Mouse (Mus musculus) urinary bladder, adult 18-20 months (tissue): ENCODE measurements around the gene Sfr1.

Source experiments
- DNase-seq, 2 experiments: peaks; one replicate each; pipeline ENCODE4 v3.0.0; 2022; ENCODE audit warnings: low spot score in 2 of 2, mixed read lengths in 2 of 2

Sfr1 gene

DNA sequence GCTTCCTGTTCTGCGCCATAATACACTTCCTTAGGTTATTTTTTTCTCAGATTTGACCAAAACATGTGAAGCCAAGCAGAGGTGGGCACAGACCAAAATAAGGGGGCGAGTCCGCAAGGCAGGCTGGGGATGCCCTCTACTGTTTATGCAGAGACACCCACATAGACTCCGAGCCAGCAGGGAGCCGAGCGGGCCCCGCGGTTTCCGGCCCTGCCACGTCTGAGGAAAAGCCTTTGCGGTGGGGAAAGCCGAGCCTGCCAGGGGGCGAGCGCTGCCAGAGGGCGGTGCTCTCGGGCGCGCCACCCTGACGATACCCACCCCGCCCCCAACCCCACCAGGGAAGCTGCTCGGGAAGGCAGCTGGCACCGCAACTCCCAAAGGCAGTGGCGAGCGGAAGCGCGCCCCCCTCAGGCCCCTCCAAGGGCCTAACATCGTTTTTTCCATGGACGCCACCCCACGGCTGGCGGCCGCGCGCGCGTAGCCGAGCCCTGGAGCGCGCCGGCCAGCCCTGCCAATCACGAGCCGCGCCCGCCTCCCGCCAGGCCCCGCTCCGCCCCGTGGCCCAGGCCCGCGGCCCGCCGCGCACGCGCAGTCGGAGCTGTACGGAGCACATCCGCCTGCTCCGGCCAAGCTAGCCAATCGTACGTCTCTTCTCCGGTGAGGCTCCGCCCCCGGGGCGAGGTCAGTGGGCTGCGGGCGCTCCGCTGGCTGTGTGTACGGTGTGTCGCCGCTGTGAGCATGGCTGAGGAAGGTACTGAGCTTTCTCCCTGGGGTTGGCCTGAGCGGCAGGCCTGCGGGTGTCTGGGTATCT, at the start of gene Sfr1:
Gene Sfr1 (plus strand): TSS at position 612 of the 811 bp plus-strand sequence.
- peak; percentile 95 to 98 for DNase-seq

GRCm38 (mm10) chr19:47689592-47689991, 41.9 kb upstream of the Sfr1 start:
- DNase-seq = no peak

- DNase-seq = no peak
Measured at GRCm38 (mm10) chr19:47691994-47692393, 39.5 kb upstream of the Sfr1 start, which contains the start of gene Col17a1. Col17a1 (minus strand) TSS chr19:47692094.

DNA sequence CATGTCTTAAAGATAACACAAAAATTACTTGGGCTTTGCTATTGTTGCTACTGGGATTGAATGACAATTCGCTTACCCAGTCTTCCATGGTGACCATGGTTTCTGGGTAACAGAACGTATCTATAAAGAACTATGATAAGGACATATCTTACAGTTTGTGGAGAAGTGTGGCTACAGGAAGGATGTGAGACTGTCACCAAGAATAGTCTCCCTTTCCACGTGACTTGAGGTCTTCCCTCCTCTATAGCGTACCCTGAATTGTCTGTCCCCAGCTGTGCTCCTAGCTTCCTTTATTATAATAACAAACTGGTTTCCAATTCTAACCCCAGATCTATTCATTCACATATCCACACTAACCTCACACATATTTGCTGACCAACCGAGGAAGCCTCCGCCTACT, 35.8 kb upstream of the Sfr1 start:
- DNase-seq = no peak

GRCm38 (mm10) chr19:47696411-47696810, 35.1 kb upstream of the Sfr1 start:
- no peak for DNase-seq

DNA sequence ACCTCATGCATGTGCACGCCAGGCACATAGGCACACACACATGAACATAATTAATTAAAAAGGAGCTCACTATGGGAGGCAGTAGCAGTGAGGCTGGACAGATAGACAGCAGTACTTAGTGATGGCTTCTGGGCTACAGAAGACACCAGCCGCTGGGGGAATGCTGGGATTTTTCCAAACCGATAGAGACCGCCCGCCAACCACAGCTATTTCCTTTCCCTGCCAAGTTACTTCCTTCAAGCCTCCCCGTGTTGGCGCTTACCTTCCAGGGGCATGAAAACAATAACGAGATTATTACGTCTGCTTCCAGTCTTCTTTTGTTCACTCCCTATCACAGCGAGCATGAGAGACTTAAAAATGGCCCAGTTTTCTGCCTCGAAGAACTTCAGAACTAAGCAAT, 34.4 kb upstream of the Sfr1 start:
- no peak for DNase-seq

GRCm38 (mm10) chr19:47698266-47698665, 33.2 kb upstream of the Sfr1 start:
- DNase-seq = no peak

DNA sequence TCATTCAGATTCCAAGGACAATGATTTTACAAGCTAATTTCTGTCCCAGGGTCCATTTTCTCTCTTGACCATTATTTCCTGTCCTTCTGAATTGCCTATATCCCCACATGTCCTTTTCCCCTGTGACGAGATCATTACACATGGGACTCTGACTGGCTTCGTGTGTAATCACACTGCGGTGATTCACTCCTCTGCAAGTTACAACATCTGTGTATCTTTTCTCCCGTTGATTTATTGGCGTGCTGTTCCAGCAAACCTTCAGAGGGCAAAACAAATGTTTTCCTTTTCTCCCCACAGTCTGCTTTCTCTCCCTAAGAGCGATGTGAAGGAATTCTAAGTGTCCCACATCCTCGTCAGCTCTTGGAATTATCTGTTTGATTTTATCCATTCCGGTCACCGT, 31.7 kb upstream of the Sfr1 start:
- peak in 1 of 2 experiments; percentile 48 for DNase-seq

DNA sequence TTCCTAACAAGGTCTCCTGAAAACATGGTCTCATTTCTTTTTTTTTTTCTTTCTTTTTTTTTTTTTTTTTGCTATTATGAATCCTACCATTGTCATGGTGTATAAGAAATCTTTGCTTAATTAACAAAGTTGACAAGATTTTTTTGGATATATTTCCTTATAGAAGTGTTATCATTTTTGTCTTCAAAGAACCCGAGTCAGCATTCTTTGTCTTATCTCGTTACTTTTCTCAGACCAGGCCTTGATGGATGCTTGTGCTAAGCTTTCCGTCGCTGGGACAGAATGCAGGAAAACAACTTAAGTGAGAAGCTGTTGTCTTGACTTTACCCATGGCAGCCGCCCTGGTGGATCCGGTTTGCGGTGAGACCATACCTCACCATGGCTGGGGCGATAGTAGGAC, 31.0 kb upstream of the Sfr1 start:
- DNase-seq = no peak

DNA sequence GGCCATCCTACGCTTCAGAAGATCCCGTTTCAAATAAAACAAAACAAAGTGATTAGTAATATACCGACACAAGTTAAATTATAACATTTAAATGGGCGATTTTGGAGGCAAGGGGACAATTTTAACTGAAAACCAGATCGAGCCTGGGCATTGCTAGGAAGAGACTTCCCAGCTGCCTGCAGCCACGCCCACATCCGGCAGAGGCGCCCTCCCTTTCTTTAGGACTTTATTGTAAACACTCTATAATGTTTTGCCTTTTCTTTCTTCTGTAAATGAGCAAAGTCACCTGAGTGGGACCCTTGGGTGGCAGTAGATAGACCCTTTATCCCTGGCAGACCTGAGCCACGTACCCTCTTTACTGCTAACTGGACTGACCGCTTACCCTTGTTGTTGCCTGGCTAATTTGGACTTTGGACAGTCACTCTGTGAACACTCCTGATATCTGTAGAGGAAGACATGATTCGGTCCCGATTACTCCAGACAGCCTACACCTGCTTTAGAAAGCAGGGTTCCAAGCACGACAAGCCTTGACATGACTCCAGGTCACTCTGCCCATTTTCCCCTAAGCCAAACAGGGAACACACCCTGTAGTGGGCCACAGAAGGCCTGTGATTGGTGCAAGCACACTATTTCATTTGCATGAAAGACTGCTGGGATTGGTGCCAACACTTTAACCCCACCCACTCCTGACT, 26.3 kb upstream of the Sfr1 start:
- DNase-seq = no peak

GRCm38 (mm10) chr19:47705772-47706309, 25.6 kb upstream of the Sfr1 start:
- DNase-seq = no peak

DNA sequence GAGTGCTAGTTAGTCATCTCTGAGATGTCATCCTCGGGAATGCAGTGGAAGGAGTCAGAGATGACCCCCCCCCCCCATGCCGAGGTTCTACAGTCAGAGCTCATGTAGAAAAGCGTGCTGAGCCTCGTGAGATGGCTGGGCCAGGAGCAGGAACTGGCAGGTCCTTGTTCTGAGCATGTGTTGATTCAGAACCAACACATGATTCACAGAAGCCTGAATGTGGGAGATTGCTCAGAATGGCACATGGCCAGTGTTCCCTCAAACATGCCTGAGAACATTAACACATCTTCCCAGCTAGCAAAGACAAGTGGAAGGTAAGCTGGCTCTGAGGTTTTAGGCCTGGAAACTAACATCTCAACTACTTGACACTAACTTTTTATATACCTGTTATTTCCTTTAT, 21.1 kb upstream of the Sfr1 start:
- no peak for DNase-seq

- DNase-seq = no peak
Measured at GRCm38 (mm10) chr19:47713457-47713856, 18.0 kb upstream of the Sfr1 start.

DNA sequence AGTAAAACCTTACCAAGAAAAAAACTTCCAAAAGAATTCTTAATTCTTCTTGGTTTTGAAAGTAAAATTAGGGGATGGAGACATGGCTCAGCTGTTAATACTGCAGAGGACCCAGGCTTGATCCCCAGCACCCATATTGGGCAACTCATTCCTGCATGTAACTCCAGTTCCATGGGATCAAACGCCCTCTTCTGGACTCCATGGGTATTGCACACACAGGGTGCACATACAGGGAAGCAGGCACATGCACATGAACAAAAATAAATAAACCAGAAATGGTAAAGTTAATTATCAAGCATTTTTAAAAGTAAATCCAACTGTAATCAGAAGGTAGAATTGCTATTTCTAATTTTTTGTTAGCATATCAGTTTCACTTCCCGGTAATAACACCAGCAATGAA, 15.3 kb upstream of the Sfr1 start:
- no peak for DNase-seq

GRCm38 (mm10) chr19:47719147-47719546, 12.3 kb upstream of the Sfr1 start:
- DNase-seq = no peak

DNA sequence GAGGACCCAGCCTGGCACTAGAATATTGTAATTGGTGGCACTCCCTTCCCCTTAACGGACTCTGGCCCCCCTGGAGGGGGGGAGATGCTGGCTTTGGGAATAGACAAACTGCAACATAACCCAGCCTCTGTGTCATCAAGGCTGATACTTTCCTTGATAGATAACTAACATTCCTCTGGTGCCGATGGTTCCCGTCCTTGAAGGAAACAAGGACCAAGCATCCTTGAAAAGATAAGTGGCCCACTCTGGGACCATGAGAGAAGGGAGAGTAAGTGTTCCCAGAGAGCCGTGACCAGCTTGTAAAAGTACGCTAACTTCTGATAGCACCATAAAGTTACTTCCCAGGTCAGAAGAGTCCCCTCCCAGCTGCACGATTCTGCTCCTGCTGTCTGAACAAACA, 9.0 kb upstream of the Sfr1 start:
- no peak for DNase-seq

GRCm38 (mm10) chr19:47724903-47725302, 6.6 kb upstream of the Sfr1 start:
- no peak for DNase-seq

GRCm38 (mm10) chr19:47725643-47726140, 5.8 kb upstream of the Sfr1 start:
- no peak for DNase-seq

- peak in 1 of 2 experiments; percentile 66 for DNase-seq
Measured at GRCm38 (mm10) chr19:47730691-47731070, 801 bp upstream of the Sfr1 start.

DNA sequence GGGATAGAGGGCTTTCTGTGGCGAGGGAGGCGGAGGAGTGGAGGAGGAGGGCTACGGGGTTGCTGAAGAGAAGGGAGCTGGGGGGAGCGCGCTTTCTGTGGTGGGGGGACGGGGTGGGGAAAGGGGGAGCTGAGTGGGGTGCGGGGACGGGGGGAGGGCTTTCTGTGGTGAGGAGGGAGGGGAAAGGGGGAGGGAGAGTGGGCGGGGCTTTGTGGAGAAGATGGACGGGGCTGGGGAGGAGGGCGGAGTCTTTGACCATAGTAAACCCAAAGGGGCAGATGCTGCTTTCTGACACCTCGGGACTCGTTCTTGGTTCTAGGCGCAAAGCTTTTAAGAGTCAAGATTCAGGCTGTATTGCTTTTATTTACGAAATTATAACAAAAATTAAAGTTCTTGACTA, 449 bp downstream of the Sfr1 start:
- peak in 1 of 2 experiments; percentile 33 for DNase-seq

- no peak for DNase-seq
Measured at GRCm38 (mm10) chr19:47747072-47747471, 15.6 kb downstream of the Sfr1 start.

DNA sequence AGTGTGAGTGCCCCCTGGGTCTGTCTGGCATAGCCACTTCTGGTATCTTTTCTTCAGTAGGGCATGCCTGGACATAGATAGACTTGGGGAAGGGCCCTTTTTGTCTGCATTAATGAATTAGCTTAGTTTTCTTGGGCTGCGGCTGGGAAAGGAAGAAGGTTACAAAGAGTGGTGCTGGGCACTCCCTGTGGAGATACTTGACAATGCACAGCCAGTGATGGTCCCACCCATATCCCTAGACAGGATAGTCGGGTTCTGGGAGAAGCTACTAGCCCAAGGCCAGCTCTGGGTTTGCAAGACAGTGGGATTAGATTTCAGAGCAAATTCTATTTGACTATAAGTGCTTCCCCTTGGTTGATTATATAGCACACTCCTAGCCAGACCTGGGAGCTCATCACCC, 17.5 kb downstream of the Sfr1 start:
- no peak for DNase-seq

- DNase-seq = no peak
Measured at GRCm38 (mm10) chr19:47750391-47750790, 18.9 kb downstream of the Sfr1 start.
